Mouse (Mus musculus) megakaryocyte, embryonic 14.5 days (primary cell): ENCODE data around the gene Raet1e.
"Not testable (repeated sequence)": the region's sequence is repeated elsewhere in the genome, so short reads cannot be mapped to it uniquely, and the experiment has no call there.

Experiments used
- FLI1 ChIP-seq: IDR thresholded peaks from 2 replicates; pipeline ENCODE4 v1.6.1; 2012; ENCODE audit warnings: low read length, inconsistent platforms, mixed read lengths
- GATA1 ChIP-seq: IDR thresholded peaks from 3 replicates; pipeline ENCODE4 v1.6.1; 2012; ENCODE audit warnings: mixed read lengths, low read length, inconsistent platforms, borderline replicate concordance

GRCm38 (mm10) chr10:22393028-22393824 is 234.9 kb downstream of the Raet1e start:
- not testable (repeated sequence) for TF ChIP-seq GATA1, FLI1
